Mouse (Mus musculus) kidney, embryonic 16.5 days (tissue): Measurements from ENCODE around the gene Kremen2. TPM values are rescaled to one million over a fixed set of nuclear protein-coding genes. Genes with fewer than 3 reads are reported as not detected.

Source experiments
- ATAC-seq: fragments of 200-750 bp; cut with Nextera tagmentation; 2 replicates; pipeline ENCODE4 v1.8.0; 2017; ENCODE audit warnings: moderate TSS enrichment; ENCODE audit not compliant: low FRiP score, low TSS enrichment
- H3K27ac ChIP-seq: fragments of 300-500 bp; sonication (generic); 2 replicates; pipeline ENCODE4 v1.5.1; 2014; ENCODE audit warnings: low read length
- H3K27me3 ChIP-seq: fragments of 300-500 bp; sonication (generic); 2 replicates; pipeline ENCODE4 v1.6.1; 2014; ENCODE audit warnings: low read length, control low read depth, mixed read lengths; ENCODE audit not compliant: insufficient read depth
- H3K36me3 ChIP-seq: fragments of 300-500 bp; sonication (generic); 2 replicates; pipeline ENCODE4 v1.6.1; 2014; ENCODE audit warnings: low read length, control low read depth, mixed read lengths; ENCODE audit not compliant: insufficient read depth
- H3K4me1 ChIP-seq: fragments of 300-500 bp; sonication (generic); 2 replicates; pipeline ENCODE4 v1.6.1; 2014; ENCODE audit warnings: low read length, control low read depth, mixed read lengths; ENCODE audit not compliant: insufficient read depth
- H3K4me2 ChIP-seq: fragments of 300-500 bp; sonication (generic); replicated peaks from 2 replicates; pipeline ENCODE4 v1.6.1; 2014; ENCODE audit warnings: low read depth, low read length
- H3K4me3 ChIP-seq: fragments of 300-500 bp; sonication (generic); 2 replicates; pipeline ENCODE4 v1.5.1; 2014; ENCODE audit warnings: mild to moderate bottlenecking, low read length
- H3K9ac ChIP-seq: fragments of 300-500 bp; sonication (generic); replicated peaks from 2 replicates; pipeline ENCODE4 v1.6.1; 2014; ENCODE audit warnings: low read length
- H3K9me3 ChIP-seq: fragments of 300-500 bp; sonication (generic); 2 replicates; pipeline ENCODE4 v1.6.1; 2016; ENCODE audit warnings: low read length, control low read depth
- WGBS: fragments of 180-500 bp; shearing (Covaris S2); extraction: QIAGEN DNeasy Blood & Tissue Kit; methylation state at CpG from one replicate; pipeline ENCODE4 v1.1.7; 2014; 5-methylcytosine and 5-hydroxymethylcytosine counted together
- polyA plus RNA-seq: library from polyadenylated mRNA; unstranded; fragments of >200 nt; fragmentation: Nextera tagmentation; extraction: Ambion mirVana; gene quantifications from 2 replicates; pipeline ENCODE4 v1.2.1, GENCODE M21; 2015

Gene Kremen2
- polyA plus RNA-seq, 1 experiment from 2014 or later: 1.3 TPM

GRCm38 (mm10) chr17:23699131-23700077 is 46.2 kb downstream of the Kremen2 start:
- Histone ChIP-seq H3K4me1 (peaks cover 34% of the 10 kb centered on the region), H3K36me3 (no peaks in the 10 kb centered on the region), H3K4me2 (peak overlapping the region; percentile 99), H3K9ac (peak overlapping the region; percentile 76), H3K27me3 (peaks cover 12% of the 10 kb centered on the region; the same call in 1 of the 2 replicates), H3K9me3 (no peaks in the 10 kb centered on the region), H3K27ac (peak overlapping the region; percentile 55; the same call in 1 of the 2 replicates), H3K4me3 (peak overlapping the region; percentile 61)
- under 1% methylated on average over 55 of the region's 101 CpGs for WGBS
- peak; percentile 54 for ATAC-seq

- Histone ChIP-seq H3K36me3 (no peaks in the 10 kb centered on the region), H3K4me3 (no peak overlapping the region), H3K9ac (no peak overlapping the region), H3K9me3 (no peaks in the 10 kb centered on the region), H3K27me3 (peaks cover 8% of the 10 kb centered on the region; the same call in 1 of the 2 replicates), H3K4me2 (no peak overlapping the region), H3K4me1 (peaks cover 42% of the 10 kb centered on the region), H3K27ac (peak overlapping the region; percentile 81)
- ATAC-seq: peak; percentile 68
- 10% methylated on average over 3 of the region's 3 CpGs for WGBS
Observed at GRCm38 (mm10) chr17:23695801-23696200, 49.8 kb downstream of the Kremen2 start.

- H3K27ac ChIP-seq: peak overlapping the region; percentile 51; the same call in 1 of the 2 replicates
- H3K9ac ChIP-seq: no peak overlapping the region
- peaks cover 42% of the 10 kb centered on the region for H3K4me1 ChIP-seq
- H3K4me2 ChIP-seq: no peak overlapping the region
- WGBS: 68% methylated on average over 1 of the region's 1 CpGs
- ATAC-seq: peak; percentile 36; the same call in 1 of the 2 replicates
- no peaks in the 10 kb centered on the region for H3K36me3 ChIP-seq
- peaks cover 2% of the 10 kb centered on the region; the same call in 1 of the 2 replicates for H3K27me3 ChIP-seq
- H3K9me3 ChIP-seq: no peaks in the 10 kb centered on the region
- no peak overlapping the region for H3K4me3 ChIP-seq
Observed at GRCm38 (mm10) chr17:23694491-23694890, 51.1 kb downstream of the Kremen2 start.

Other genes with a start within 250 kb of the Kremen2 start
- gene Zfp213, start 181.6 kb downstream of the Kremen2 start, polyA plus RNA-seq: 24.1 and 26.5 TPM in 2 replicates
- gene Zfp13, start 146.3 kb downstream of the Kremen2 start, polyA plus RNA-seq: 19.1 and 19.3 TPM in 2 replicates
- 0.26 TPM in 1 of 2 replicates, not detected in the other for gene Zscan10, start 145.0 kb downstream of the Kremen2 start, polyA plus RNA-seq
- 1.1 and 1.2 TPM in 2 replicates for gene Mmp25, start 100.6 kb downstream of the Kremen2 start, polyA plus RNA-seq
- gene Bicdl2, start 85.3 kb downstream of the Kremen2 start, polyA plus RNA-seq: 1.7 and 2.0 TPM in 2 replicates
- 73.4 and 83.7 TPM in 2 replicates for gene Hcfc1r1, start 72.2 kb downstream of the Kremen2 start, polyA plus RNA-seq
- 59.8 and 65.5 TPM in 2 replicates for gene Thoc6, start 72.0 kb downstream of the Kremen2 start, polyA plus RNA-seq
- 28.9 and 31.2 TPM in 2 replicates for gene Tnfrsf12a, start 68.4 kb downstream of the Kremen2 start, polyA plus RNA-seq
- 242 and 253 TPM in 2 replicates for gene Cldn6, start 66.6 kb downstream of the Kremen2 start, polyA plus RNA-seq
- 60.0 and 63.5 TPM in 2 replicates for gene Cldn9, start 61.8 kb downstream of the Kremen2 start, polyA plus RNA-seq
- gene 1520401A03Rik, start 23.1 kb downstream of the Kremen2 start, polyA plus RNA-seq: 0.15 and 0.61 TPM in 2 replicates
- gene Pkmyt1, start 19.5 kb downstream of the Kremen2 start, polyA plus RNA-seq: 53.0 and 56.2 TPM in 2 replicates
- 22.9 and 25.4 TPM in 2 replicates for gene Paqr4, start 5.0 kb downstream of the Kremen2 start, polyA plus RNA-seq
- 101 and 104 TPM in 2 replicates for gene Flywch1, start 25.8 kb upstream of the Kremen2 start, polyA plus RNA-seq
- 31.7 and 35.0 TPM in 2 replicates for gene Flywch2, start 40.2 kb upstream of the Kremen2 start, polyA plus RNA-seq
- 411 and 514 TPM in 2 replicates for gene Srrm2, start 44.7 kb upstream of the Kremen2 start, polyA plus RNA-seq
- 954 and 966 TPM in 2 replicates for gene Elob, start 83.3 kb upstream of the Kremen2 start, polyA plus RNA-seq
- gene Prss33, start 90.2 kb upstream of the Kremen2 start, polyA plus RNA-seq: not detected in 2 replicates
- gene Prss32, start 98.0 kb upstream of the Kremen2 start, polyA plus RNA-seq: not detected in 2 replicates
- gene Prss41, start 98.3 kb upstream of the Kremen2 start, polyA plus RNA-seq: 3.5 and 4.1 TPM in 2 replicates
- gene Prss21, start 122.2 kb upstream of the Kremen2 start, polyA plus RNA-seq: not detected in 2 replicates
- gene Dcpp1, start 135.0 kb upstream of the Kremen2 start, polyA plus RNA-seq: not detected in 2 replicates
- not detected in 2 replicates for gene Dcpp2, start 135.0 kb upstream of the Kremen2 start, polyA plus RNA-seq
- not detected in 2 replicates for gene Dcpp3, start 171.6 kb upstream of the Kremen2 start, polyA plus RNA-seq
- not detected in 2 replicates for gene Sbp, start 195.8 kb upstream of the Kremen2 start, polyA plus RNA-seq
- gene Sbpl, start 209.4 kb upstream of the Kremen2 start, polyA plus RNA-seq: not detected in 2 replicates
- gene Prss30, start 234.7 kb upstream of the Kremen2 start, polyA plus RNA-seq: 0.14 and 0.23 TPM in 2 replicates